In the genomic region with DNA sequence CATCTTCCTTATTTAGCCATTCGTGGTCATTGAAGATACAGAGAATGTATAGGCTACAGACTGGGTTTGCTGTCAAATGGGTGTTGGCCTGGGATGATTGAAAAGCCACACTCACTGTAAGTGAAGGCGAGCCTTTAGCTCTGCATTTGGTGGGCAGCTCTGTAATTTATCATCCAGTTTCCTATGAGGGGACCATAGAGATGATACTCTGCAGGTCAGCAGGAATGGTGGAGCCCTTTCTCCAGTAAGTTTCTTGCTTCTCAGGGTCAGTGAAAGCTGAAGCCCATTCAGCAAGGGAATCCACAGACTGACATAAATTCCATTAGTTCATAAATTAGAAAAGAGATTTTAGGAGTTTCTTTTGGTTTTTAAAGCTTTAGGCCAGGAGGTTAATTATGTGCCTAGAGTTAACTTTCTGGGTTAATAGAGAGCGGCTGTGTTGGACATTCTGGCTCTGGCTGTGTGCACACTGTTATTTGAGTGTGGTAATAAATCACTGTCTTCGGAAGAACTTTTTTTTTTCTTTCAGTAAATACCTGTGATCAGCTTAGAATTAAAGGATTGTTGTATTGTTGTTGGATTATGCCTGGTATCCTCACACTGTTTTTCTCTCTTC, we compare ENCODE assay signal across 31 mouse cellular contexts.
DNase-seq lines count a peak whose midpoint lies in the region; ATAC-seq and TF ChIP-seq lines count a peak whose summit lies in the region.
"Had no signal": no experiment of that assay in that cellular context is flagged by ENCODE, and none has a peak within 500 bp of the region (broad histone marks: within the 10 kb centered on the region; RNA-seq: fewer than 3 reads in every experiment).

No protein-coding gene starts in this region.

- peaks cover 10% of the 10 kb centered on the region for H3K4me1 ChIP-seq in kidney, embryonic 16.5 days (ENCODE audit: insufficient read depth, low read length)
- H3K4me1 ChIP-seq in embryonic fibroblast, embryonic 13.5 days (ENCODE audit: control insufficient read depth, insufficient read depth, low read length): no peaks in the 10 kb centered on the region
- peaks cover 7% of the 10 kb centered on the region for H3K4me1 ChIP-seq in limb, embryonic 11.5 days (ENCODE audit: control insufficient read depth, insufficient read depth, low read length)
- H3K4me1 ChIP-seq: heart, embryonic 10.5 days; heart, embryonic 15.5 days; hindbrain, embryonic 12.5 days; limb, embryonic 15.5 days; liver, embryonic 13.5 days; midbrain, embryonic 10.5 days; midbrain, embryonic 15.5 days; neural tube, embryonic 15.5 days; stomach, embryonic 15.5 days had no signal

- no peak for DNase-seq in kidney, adult 18-20 months
- DNase-seq in embryo, embryonic 10.5 days (ENCODE audit: low spot score): peak; percentile 31
- DNase-seq in limb, embryonic 11.5 days (ENCODE audit: low spot score): peak; percentile 31
- DNase-seq in heart, adult 18-20 months: no peak
- DNase-seq in retina, embryonic 14.5 days (ENCODE audit: low spot score): no peak
- DNase-seq: adrenal gland, adult 2 months; adrenal gland, postnatal 36 days; cerebellum, adult 18-20 months; cerebellum, postnatal 10 days; gastrocnemius, postnatal 10 days; heart, postnatal 36 days; liver, embryonic 13.5 days; lung, adult 18-20 months; lung, postnatal 14 days; right cerebral cortex, postnatal 25 days had no signal

- ATAC-seq in kidney, embryonic 16.5 days (ENCODE audit: low FRiP score, low TSS enrichment): peak; percentile 82; the same call in 1 of the 2 replicates
- no peak for ATAC-seq in limb, embryonic 11.5 days (ENCODE audit: insufficient number of reproducible peaks, low FRiP score, low TSS enrichment, low read depth)
- ATAC-seq: CD4-positive, CD25-positive, alpha-beta regulatory T cell, adult 4 months; forebrain, embryonic 16.5 days; intestine, postnatal 0 days; midbrain, embryonic 15.5 days had no signal

- H3K4me3 ChIP-seq in kidney, embryonic 16.5 days (ENCODE audit: low read length): no peak overlapping the region
- H3K4me3 ChIP-seq in embryonic fibroblast, embryonic 13.5 days (ENCODE audit: insufficient read depth, low read length): no peak overlapping the region
- H3K4me3 ChIP-seq in limb, embryonic 11.5 days (ENCODE audit: low read depth, low read length): no peak overlapping the region
- H3K4me3 ChIP-seq: embryonic facial prominence, embryonic 13.5 days; erythroblast, embryonic 14.5 days; heart, embryonic 10.5 days; heart, embryonic 15.5 days; hindbrain, embryonic 12.5 days; layer of hippocampus, adult 2 months; limb, embryonic 15.5 days; liver, embryonic 13.5 days; midbrain, embryonic 10.5 days; midbrain, embryonic 15.5 days; neural tube, embryonic 15.5 days; stomach, embryonic 15.5 days had no signal

- H3K9ac ChIP-seq in kidney, embryonic 16.5 days (replicated peaks; ENCODE audit: low read length): no peak overlapping the region
- no peak overlapping the region for H3K9ac ChIP-seq in limb, embryonic 11.5 days (ENCODE audit: low read length)
- H3K9ac ChIP-seq: embryonic facial prominence, embryonic 13.5 days; heart, embryonic 15.5 days; hindbrain, embryonic 12.5 days; limb, embryonic 15.5 days; liver, embryonic 13.5 days; midbrain, embryonic 15.5 days; neural tube, embryonic 15.5 days; stomach, embryonic 15.5 days had no signal

- no peaks in the 10 kb centered on the region for H3K9me3 ChIP-seq in kidney, embryonic 16.5 days (ENCODE audit: low read length)
- H3K9me3 ChIP-seq in limb, embryonic 11.5 days (ENCODE audit: control insufficient read depth, low read length): no peaks in the 10 kb centered on the region
- H3K9me3 ChIP-seq: embryonic facial prominence, embryonic 13.5 days; heart, embryonic 10.5 days; heart, embryonic 15.5 days; hindbrain, embryonic 12.5 days; limb, embryonic 15.5 days; liver, embryonic 13.5 days; midbrain, embryonic 10.5 days; midbrain, embryonic 15.5 days; neural tube, embryonic 15.5 days; stomach, embryonic 15.5 days had no signal

- H3K4me2 ChIP-seq in kidney, embryonic 16.5 days (replicated peaks; ENCODE audit: low read depth, low read length): no peak overlapping the region
- H3K4me2 ChIP-seq in limb, embryonic 11.5 days (ENCODE audit: low read depth, severe bottlenecking): no peak overlapping the region
- H3K4me2 ChIP-seq: embryonic facial prominence, embryonic 13.5 days; heart, embryonic 15.5 days; hindbrain, embryonic 12.5 days; limb, embryonic 15.5 days; liver, embryonic 13.5 days; midbrain, embryonic 15.5 days; neural tube, embryonic 15.5 days; stomach, embryonic 15.5 days had no signal

- no peak for TF ChIP-seq POLR2A in embryonic fibroblast, embryonic 13.5 days (IDR thresholded peaks at IDR 0.05; ENCODE audit: low read depth, low read length)

- no peak for TF ChIP-seq CTCF in embryonic fibroblast, embryonic 13.5 days (IDR thresholded peaks at IDR 0.05; ENCODE audit: borderline replicate concordance, insufficient read depth, low read length)

- H3K27me3 ChIP-seq in kidney, embryonic 16.5 days (ENCODE audit: insufficient read depth, low read length): no peaks in the 10 kb centered on the region
- H3K27me3 ChIP-seq in limb, embryonic 11.5 days (ENCODE audit: control insufficient read depth, insufficient read depth, low read length): no peaks in the 10 kb centered on the region
- H3K27me3 ChIP-seq: embryonic facial prominence, embryonic 13.5 days; heart, embryonic 15.5 days; hindbrain, embryonic 12.5 days; limb, embryonic 15.5 days; liver, embryonic 13.5 days; midbrain, embryonic 15.5 days; neural tube, embryonic 15.5 days; stomach, embryonic 15.5 days had no signal

- no peak overlapping the region for H3K27ac ChIP-seq in kidney, embryonic 16.5 days (ENCODE audit: low read length)
- peak overlapping the region; percentile 34; the same call in 1 of the 2 replicates for H3K27ac ChIP-seq in embryonic fibroblast, embryonic 13.5 days (ENCODE audit: insufficient read depth, low read length)
- no peak overlapping the region for H3K27ac ChIP-seq in limb, embryonic 11.5 days (replicated peaks; ENCODE audit: low read depth, low read length)
- H3K27ac ChIP-seq: embryonic facial prominence, embryonic 13.5 days; heart, embryonic 10.5 days; heart, embryonic 15.5 days; hindbrain, embryonic 12.5 days; layer of hippocampus, adult 2 months; limb, embryonic 15.5 days; liver, embryonic 13.5 days; midbrain, embryonic 10.5 days; midbrain, embryonic 15.5 days; neural tube, embryonic 15.5 days; stomach, embryonic 15.5 days had no signal

- 22% methylated on average over 4 of the region's 4 CpGs for WGBS in kidney, embryonic 16.5 days
- WGBS in limb, embryonic 11.5 days: 21% methylated on average over 4 of the region's 4 CpGs

- peaks cover 1% of the 10 kb centered on the region; the same call in 1 of the 2 replicates for H3K36me3 ChIP-seq in kidney, embryonic 16.5 days (ENCODE audit: insufficient read depth, low read length)
- no peaks in the 10 kb centered on the region for H3K36me3 ChIP-seq in limb, embryonic 11.5 days (ENCODE audit: control insufficient read depth, insufficient read depth, low read length)
- H3K36me3 ChIP-seq: midbrain, embryonic 15.5 days; neural tube, embryonic 15.5 days; stomach, embryonic 15.5 days had no signal

Comparison
In these comparisons a context has a peak if more than half of its experiments do, and no peak if none do; other contexts are left out.
1. DNase-seq: peak in embryo, embryonic 10.5 days (single experiment) and limb, embryonic 11.5 days (single experiment); none in kidney, adult 18-20 months (single experiment), heart, adult 18-20 months (0 of 2) and retina, embryonic 14.5 days (single experiment).